Mouse (Mus musculus) left cerebral cortex, postnatal 14 days (tissue): ENCODE results near the gene Gm10322. TPM values are rescaled to one million over a fixed set of nuclear protein-coding genes. Genes with fewer than 3 reads are reported as not detected.

Experiments
- DNase-seq, 2 experiments: peaks; one replicate each; pipeline ENCODE4 v3.0.0; 2021 to 2022; ENCODE audit warnings: low spot score in 2 of 2, mixed read lengths in 1 of 2
- intact Hi-C: fragments of 180-260 bp; cut with DNase I; formaldehyde crosslinking; loops from one replicate; pipeline ENCODE4 v1.15.1; 2025
- total RNA-seq, 2 experiments: library from RNA; stranded (reverse); gene quantifications; 2 replicates each; pipeline ENCODE4 v1.2.3; 2021

The Gm10322 gene
- total RNA-seq, 2 experiments from 2014 or later = not detected

- intact Hi-C loops = no loop called here
- no peak for DNase-seq
Measured at GRCm38 (mm10) chr10:59642659-59643377, 27.0 kb downstream of the Gm10322 start.

- intact Hi-C loops = no loop called here
- DNase-seq = no peak
Measured at GRCm38 (mm10) chr10:59643645-59644044, 27.8 kb downstream of the Gm10322 start.

GRCm38 (mm10) chr10:59644710-59645109 is 28.8 kb downstream of the Gm10322 start:
- DNase-seq = no peak

DNA sequence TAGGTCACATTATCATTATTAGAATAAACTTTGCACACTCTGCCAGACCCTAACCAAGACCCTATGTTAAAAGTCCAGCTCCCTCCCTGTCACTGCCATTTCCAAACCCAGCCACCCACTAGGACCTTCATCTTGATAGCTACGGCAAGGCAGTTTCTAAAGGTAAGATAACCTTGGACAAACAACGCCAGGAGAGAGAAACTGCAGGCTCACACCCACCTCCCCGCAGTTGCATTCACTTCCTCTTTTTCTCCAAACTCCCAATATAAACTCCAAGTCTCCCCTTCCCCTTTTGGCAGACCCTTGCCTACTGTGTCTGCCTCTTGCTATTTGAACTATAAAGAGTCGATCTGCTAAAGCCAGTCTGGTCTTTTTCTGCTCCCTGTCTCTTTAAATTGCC is 29.3 kb downstream of the Gm10322 start:
- intact Hi-C loops = no loop called here
- no peak for DNase-seq

More at GRCm38 (mm10) chr10:59644710-59645109, 28.8 kb downstream of the Gm10322 start:
- intact Hi-C loops = no loop called here

DNA sequence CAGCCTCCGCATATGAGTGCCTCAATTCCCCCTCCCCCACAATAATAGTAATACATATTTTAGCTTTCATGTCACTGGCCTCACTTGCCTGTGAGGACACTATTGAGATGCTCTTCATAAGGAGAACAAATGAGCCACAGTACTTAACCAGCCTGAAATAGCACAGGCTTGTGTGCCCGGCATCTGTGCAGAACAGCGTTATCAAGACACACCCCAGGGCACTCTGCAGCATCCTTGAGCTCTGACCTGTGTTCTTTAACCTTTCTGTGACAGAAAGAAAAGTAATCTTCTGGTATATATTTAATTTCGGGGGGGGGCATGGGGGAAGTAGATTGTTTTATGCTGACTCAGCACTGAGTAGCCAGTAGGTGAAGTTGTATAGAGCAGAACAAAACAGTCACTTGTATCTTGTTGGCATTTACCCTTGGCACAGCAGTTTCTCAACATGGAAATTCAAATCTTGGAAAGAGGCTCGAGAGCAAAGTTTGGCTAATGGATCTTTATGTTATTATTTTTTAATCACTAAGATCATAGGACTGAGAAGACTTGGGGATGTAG is 31.0 kb downstream of the Gm10322 start:
- intact Hi-C loops = no loop called here
- DNase-seq = no peak

DNA sequence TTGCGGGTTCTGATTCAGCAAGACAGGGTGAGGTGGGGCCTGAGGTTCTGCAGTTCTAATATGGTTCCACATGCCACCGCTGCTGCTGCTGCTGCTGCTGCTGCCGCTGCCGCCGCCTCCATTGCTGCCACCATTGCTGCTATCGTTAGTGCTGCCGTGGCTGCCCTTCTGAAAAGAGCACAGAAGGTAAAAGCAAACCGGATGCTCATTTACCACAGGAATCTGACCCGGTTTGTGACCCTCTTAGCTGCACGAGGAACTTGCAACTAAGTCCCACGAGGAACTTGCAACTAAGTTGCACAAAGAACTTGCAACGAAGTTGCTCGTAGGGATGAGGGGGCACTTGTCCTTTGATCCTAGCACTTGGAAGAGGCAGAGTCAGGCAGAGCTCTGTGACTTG is 40.9 kb downstream of the Gm10322 start:
- intact Hi-C loops = no loop called here
- DNase-seq = no peak

GRCm38 (mm10) chr10:59664765-59665164 is 48.9 kb downstream of the Gm10322 start:
- intact Hi-C loops = no loop called here
- DNase-seq = no peak

- intact Hi-C loops = no loop called here
- DNase-seq = peak; percentile 17 to 25
Measured at GRCm38 (mm10) chr10:59665503-59666291, 49.8 kb downstream of the Gm10322 start.

Other genes starting within 250 kb of the Gm10322 start
- 10 to 100 TPM; 42.2 to 44.7 TPM for gene Gm10273, start 220.4 kb upstream of the Gm10322 start, total RNA-seq
- not detected for gene Pla2g12b, start 212.4 kb upstream of the Gm10322 start, total RNA-seq
- gene Oit3, start 174.3 kb upstream of the Gm10322 start, total RNA-seq = under 1 TPM in 1 of 2 experiments, not detected in 1; 0.20 TPM
- 10 to 100 TPM; 48.0 to 48.6 TPM for gene Mcu, start 629 bp downstream of the Gm10322 start, total RNA-seq
- gene Micu1, start 86.4 kb downstream of the Gm10322 start, total RNA-seq = 10 to 100 TPM; 82.4 to 88.7 TPM